Mouse (Mus musculus) right cerebral cortex, postnatal 4 days (tissue): ENCODE results near the gene Mrgprb3.

Experiments
- DNase-seq: peaks from one replicate; pipeline ENCODE4 v3.0.0-alpha.2; 2022

Mrgprb3 gene

DNA sequence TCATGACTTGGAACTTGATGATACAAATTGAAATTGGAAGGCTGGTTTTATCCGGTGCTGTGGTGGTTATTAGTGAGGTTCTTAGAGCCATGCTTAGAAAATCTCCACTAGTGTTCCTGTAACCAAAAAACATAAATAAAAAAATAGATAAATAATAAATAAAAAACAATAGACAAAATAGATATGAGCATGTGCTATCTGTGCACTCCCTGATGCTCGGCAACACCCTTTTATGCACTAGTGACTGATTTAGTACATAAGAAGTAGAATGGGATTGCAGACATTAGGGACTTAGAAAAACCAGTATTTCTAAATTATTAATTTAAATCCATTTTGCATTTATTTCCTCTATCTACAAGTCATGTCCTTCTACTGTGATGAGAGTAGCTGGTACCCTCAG lies at the start of gene Mrgprb3:
TSS of gene Mrgprb3 (minus strand) at position 101 of the 400 bp plus-strand sequence.
- DNase-seq, result no peak
